Mouse (Mus musculus): ENCODE measurements around the gene Prc1. TPM values are rescaled to one million over a fixed set of nuclear protein-coding genes. Genes with fewer than 3 reads are reported as not detected.

Prc1 gene
- polyA plus RNA-seq, 1 experiment from 2014 or later = 108 TPM

- no peaks in the 10 kb centered on the region for H3K27me3 ChIP-seq (replicated peaks; ENCODE audit: control insufficient read depth, insufficient read depth, low read length)
- H3K36me3 ChIP-seq (ENCODE audit: control insufficient read depth, insufficient read depth, low read length) = no peaks in the 10 kb centered on the region; the same call in 1 of the 2 replicates
- no peak for DNase-seq (ENCODE audit: low spot score)
- 25% methylated on average over 19 of the region's 19 CpGs for WGBS
- H3K4me3 ChIP-seq (ENCODE audit: low read depth, low read length) = peak overlapping the region; percentile 53
- H3K27ac ChIP-seq (replicated peaks; ENCODE audit: low read depth, low read length) = peak overlapping the region; percentile 79
- ATAC-seq (ENCODE audit: low read depth) = no peak
- peak overlapping the region; percentile 83 for H3K9ac ChIP-seq (ENCODE audit: low read depth, low read length)
- H3K4me1 ChIP-seq (ENCODE audit: control insufficient read depth, insufficient read depth, low read length) = peaks cover 21% of the 10 kb centered on the region
- H3K4me2 ChIP-seq (ENCODE audit: low read depth, low read length) = peak overlapping the region; percentile 81
- no peaks in the 10 kb centered on the region for H3K9me3 ChIP-seq (ENCODE audit: control insufficient read depth, low read length)
Observed at GRCm38 (mm10) chr7:80343270-80344018, 49.2 kb downstream of the Prc1 start.

GRCm38 (mm10) chr7:80346173-80346572 lies 51.9 kb downstream of the Prc1 start:
- H3K36me3 ChIP-seq (ENCODE audit: control insufficient read depth, insufficient read depth, low read length) = peaks cover 15% of the 10 kb centered on the region
- no peak overlapping the region for H3K9ac ChIP-seq (ENCODE audit: low read depth, low read length)

GRCm38 (mm10) chr7:80346830-80347229 lies 52.6 kb downstream of the Prc1 start:
- H3K4me1 ChIP-seq (ENCODE audit: control insufficient read depth, insufficient read depth, low read length) = peaks cover 9% of the 10 kb centered on the region; the same call in 1 of the 2 replicates
- WGBS = 87% methylated on average over 5 of the region's 5 CpGs
- H3K27me3 ChIP-seq (replicated peaks; ENCODE audit: control insufficient read depth, insufficient read depth, low read length) = no peaks in the 10 kb centered on the region
- no peak for DNase-seq (ENCODE audit: low spot score)
- peaks cover 21% of the 10 kb centered on the region for H3K36me3 ChIP-seq (ENCODE audit: control insufficient read depth, insufficient read depth, low read length)
- no peaks in the 10 kb centered on the region for H3K9me3 ChIP-seq (ENCODE audit: control insufficient read depth, low read length)
- no peak overlapping the region for H3K4me2 ChIP-seq (ENCODE audit: low read depth, low read length)
- H3K27ac ChIP-seq (replicated peaks; ENCODE audit: low read depth, low read length) = no peak overlapping the region
- no peak overlapping the region for H3K9ac ChIP-seq (ENCODE audit: low read depth, low read length)
- ATAC-seq (ENCODE audit: low read depth) = no peak
- no peak overlapping the region for H3K4me3 ChIP-seq (ENCODE audit: low read depth, low read length)

More at GRCm38 (mm10) chr7:80346173-80346572, 51.9 kb downstream of the Prc1 start:
- Histone ChIP-seq H3K4me2 (ENCODE audit: low read depth, low read length) (no peak overlapping the region), H3K4me1 (ENCODE audit: control insufficient read depth, insufficient read depth, low read length) (peaks cover 11% of the 10 kb centered on the region; the same call in 1 of the 2 replicates), H3K27ac (replicated peaks; ENCODE audit: low read depth, low read length) (no peak overlapping the region), H3K4me3 (ENCODE audit: low read depth, low read length) (no peak overlapping the region), H3K9me3 (ENCODE audit: control insufficient read depth, low read length) (no peaks in the 10 kb centered on the region), H3K27me3 (replicated peaks; ENCODE audit: control insufficient read depth, insufficient read depth, low read length) (no peaks in the 10 kb centered on the region)
- DNase-seq (ENCODE audit: low spot score) = no peak
- no peak for ATAC-seq (ENCODE audit: low read depth)
- 92% methylated on average over 9 of the region's 9 CpGs for WGBS

- Histone ChIP-seq H3K4me1 (ENCODE audit: control insufficient read depth, insufficient read depth, low read length) (peaks cover 9% of the 10 kb centered on the region; the same call in 1 of the 2 replicates), H3K9me3 (ENCODE audit: control insufficient read depth, low read length) (no peaks in the 10 kb centered on the region), H3K4me3 (ENCODE audit: low read depth, low read length) (no peak overlapping the region), H3K36me3 (ENCODE audit: control insufficient read depth, insufficient read depth, low read length) (peaks cover 31% of the 10 kb centered on the region), H3K4me2 (ENCODE audit: low read depth, low read length) (no peak overlapping the region), H3K27me3 (replicated peaks; ENCODE audit: control insufficient read depth, insufficient read depth, low read length) (no peaks in the 10 kb centered on the region), H3K9ac (ENCODE audit: low read depth, low read length) (no peak overlapping the region), H3K27ac (replicated peaks; ENCODE audit: low read depth, low read length) (peak overlapping the region; percentile 63)
- DNase-seq (ENCODE audit: low spot score) = peak; percentile 40
- no peak for ATAC-seq (ENCODE audit: low read depth)
- 56% methylated on average over 13 of the region's 13 CpGs for WGBS
Observed at GRCm38 (mm10) chr7:80347670-80348586, 53.7 kb downstream of the Prc1 start.

- H3K36me3 ChIP-seq (ENCODE audit: control insufficient read depth, insufficient read depth, low read length) = peaks cover 53% of the 10 kb centered on the region
- H3K9ac ChIP-seq (ENCODE audit: low read depth, low read length) = no peak overlapping the region
- H3K27me3 ChIP-seq (replicated peaks; ENCODE audit: control insufficient read depth, insufficient read depth, low read length) = no peaks in the 10 kb centered on the region
- 74% methylated on average over 2 of the region's 2 CpGs for WGBS
- H3K4me1 ChIP-seq (ENCODE audit: control insufficient read depth, insufficient read depth, low read length) = peaks cover 3% of the 10 kb centered on the region; the same call in 1 of the 2 replicates
- no peak overlapping the region for H3K4me2 ChIP-seq (ENCODE audit: low read depth, low read length)
- DNase-seq (ENCODE audit: low spot score) = no peak
- H3K27ac ChIP-seq (replicated peaks; ENCODE audit: low read depth, low read length) = no peak overlapping the region
- no peaks in the 10 kb centered on the region for H3K9me3 ChIP-seq (ENCODE audit: control insufficient read depth, low read length)
- no peak overlapping the region for H3K4me3 ChIP-seq (ENCODE audit: low read depth, low read length)
- no peak for ATAC-seq (ENCODE audit: low read depth)
Observed at GRCm38 (mm10) chr7:80350808-80351207, 56.6 kb downstream of the Prc1 start.

GRCm38 (mm10) chr7:80352920-80353319 lies 58.7 kb downstream of the Prc1 start:
- Histone ChIP-seq H3K9me3 (ENCODE audit: control insufficient read depth, low read length) (no peaks in the 10 kb centered on the region), H3K27me3 (replicated peaks; ENCODE audit: control insufficient read depth, insufficient read depth, low read length) (no peaks in the 10 kb centered on the region), H3K27ac (replicated peaks; ENCODE audit: low read depth, low read length) (no peak overlapping the region), H3K9ac (ENCODE audit: low read depth, low read length) (no peak overlapping the region), H3K4me2 (ENCODE audit: low read depth, low read length) (no peak overlapping the region), H3K4me1 (ENCODE audit: control insufficient read depth, insufficient read depth, low read length) (no peaks in the 10 kb centered on the region), H3K4me3 (ENCODE audit: low read depth, low read length) (no peak overlapping the region), H3K36me3 (ENCODE audit: control insufficient read depth, insufficient read depth, low read length) (peaks cover 71% of the 10 kb centered on the region)
- ATAC-seq (ENCODE audit: low read depth) (no peak), DNase-seq (ENCODE audit: low spot score) (no peak)
- 95% methylated on average over 8 of the region's 8 CpGs for WGBS

GRCm38 (mm10) chr7:80356351-80356750 lies 62.1 kb downstream of the Prc1 start:
- WGBS = 78% methylated on average over 13 of the region's 13 CpGs

GRCm38 (mm10) chr7:80357156-80357555 lies 62.9 kb downstream of the Prc1 start:
- DNase-seq (ENCODE audit: low spot score) = peak; percentile 72
- ATAC-seq (ENCODE audit: low read depth) = peak; percentile 81
- Histone ChIP-seq H3K4me1 (ENCODE audit: control insufficient read depth, insufficient read depth, low read length) (no peaks in the 10 kb centered on the region), H3K9me3 (ENCODE audit: control insufficient read depth, low read length) (no peaks in the 10 kb centered on the region), H3K9ac (ENCODE audit: low read depth, low read length) (no peak overlapping the region), H3K4me3 (ENCODE audit: low read depth, low read length) (no peak overlapping the region), H3K27me3 (replicated peaks; ENCODE audit: control insufficient read depth, insufficient read depth, low read length) (no peaks in the 10 kb centered on the region), H3K36me3 (ENCODE audit: control insufficient read depth, insufficient read depth, low read length) (peaks cover 84% of the 10 kb centered on the region), H3K27ac (replicated peaks; ENCODE audit: low read depth, low read length) (peak overlapping the region; percentile 28; the same call in 1 of the 2 replicates), H3K4me2 (ENCODE audit: low read depth, low read length) (no peak overlapping the region)
- 37% methylated on average over 7 of the region's 8 CpGs for WGBS

More at GRCm38 (mm10) chr7:80356351-80356750, 62.1 kb downstream of the Prc1 start:
- no peak overlapping the region for H3K9ac ChIP-seq (ENCODE audit: low read depth, low read length)
- DNase-seq (ENCODE audit: low spot score) (no peak), ATAC-seq (ENCODE audit: low read depth) (no peak)
- no peaks in the 10 kb centered on the region for H3K9me3 ChIP-seq (ENCODE audit: control insufficient read depth, low read length)
- H3K4me1 ChIP-seq (ENCODE audit: control insufficient read depth, insufficient read depth, low read length) = no peaks in the 10 kb centered on the region
- peak overlapping the region; percentile 24; the same call in 1 of the 2 replicates for H3K27ac ChIP-seq (replicated peaks; ENCODE audit: low read depth, low read length)
- H3K4me2 ChIP-seq (ENCODE audit: low read depth, low read length) = no peak overlapping the region
- H3K36me3 ChIP-seq (ENCODE audit: control insufficient read depth, insufficient read depth, low read length) = peaks cover 82% of the 10 kb centered on the region
- no peak overlapping the region for H3K4me3 ChIP-seq (ENCODE audit: low read depth, low read length)
- H3K27me3 ChIP-seq (replicated peaks; ENCODE audit: control insufficient read depth, insufficient read depth, low read length) = no peaks in the 10 kb centered on the region
